Mouse (Mus musculus) testis, adult 2 months (tissue): ENCODE data around the gene Krt76. TPM values are rescaled to one million over a fixed set of nuclear protein-coding genes. Genes with fewer than 3 reads are reported as not detected.

Experiments used
- H3K27ac ChIP-seq: fragments of 200-500 bp; 2 replicates; pipeline ENCODE4 v1.5.1; 2012; ENCODE audit warnings: low read depth, low read length; ENCODE audit not compliant: control insufficient read depth, insufficient read depth
- H3K27me3 ChIP-seq: fragments of 200-500 bp; 2 replicates; pipeline ENCODE4 v1.6.1; 2012; ENCODE audit warnings: mild to moderate bottlenecking, low read length, moderate library complexity; ENCODE audit not compliant: control insufficient read depth, insufficient read depth
- H3K36me3 ChIP-seq: fragments of 200-500 bp; 2 replicates; pipeline ENCODE4 v1.6.1; 2012; ENCODE audit warnings: mild to moderate bottlenecking, low read length; ENCODE audit not compliant: control insufficient read depth, insufficient read depth
- H3K4me1 ChIP-seq: fragments of 200-500 bp; 2 replicates; pipeline ENCODE4 v1.6.1; 2012; ENCODE audit warnings: low read length; ENCODE audit not compliant: control insufficient read depth, insufficient read depth
- H3K4me3 ChIP-seq: fragments of 200-500 bp; 2 replicates; pipeline ENCODE4 v1.5.1; 2012; ENCODE audit warnings: low read depth, mild to moderate bottlenecking, low read length, moderate library complexity, mixed read lengths; ENCODE audit not compliant: control insufficient read depth
- CTCF ChIP-seq: fragments of 200-500 bp; IDR thresholded peaks from 2 replicates; pipeline ENCODE4 v1.5.1; 2012; ENCODE audit warnings: low read depth, mild to moderate bottlenecking, inconsistent platforms, low read length, moderate library complexity; ENCODE audit not compliant: control insufficient read depth, insufficient read depth, insufficient replicate concordance
- POLR2A ChIP-seq: fragments of 200-500 bp; IDR thresholded peaks from 2 replicates; pipeline ENCODE4 v1.6.1; 2012; ENCODE audit warnings: low read depth, mild to moderate bottlenecking, inconsistent platforms, low read length, moderate library complexity; ENCODE audit not compliant: control insufficient read depth
- polyA plus RNA-seq: library from polyadenylated mRNA; depleted of rRNA; stranded (reverse); fragments of >200 nt; gene quantifications from 2 replicates; pipeline ENCODE4 v1.2.3, GENCODE M21; 2012

Gene Krt76
- polyA plus RNA-seq, 1 experiment = 0.20 TPM

GRCm38 (mm10) chr15:101927340-101928080 lies 34.8 kb upstream of the Krt76 start:
- Histone ChIP-seq H3K4me3 (no peak overlapping the region), H3K4me1 (peaks cover 6% of the 10 kb centered on the region), H3K36me3 (no peaks in the 10 kb centered on the region), H3K27me3 (no peaks in the 10 kb centered on the region), H3K27ac (no peak overlapping the region)
- no peak for TF ChIP-seq CTCF
- no peak for TF ChIP-seq POLR2A

- H3K27ac ChIP-seq = no peak overlapping the region
- H3K4me3 ChIP-seq = no peak overlapping the region
- H3K27me3 ChIP-seq = no peaks in the 10 kb centered on the region
- TF ChIP-seq POLR2A (no peak), CTCF (no peak)
- H3K4me1 ChIP-seq = peaks cover 6% of the 10 kb centered on the region
- no peaks in the 10 kb centered on the region for H3K36me3 ChIP-seq
Observed at GRCm38 (mm10) chr15:101925041-101925440, 32.3 kb upstream of the Krt76 start.

- Histone ChIP-seq H3K27me3 (no peaks in the 10 kb centered on the region), H3K4me3 (no peak within 1 kb of the TSS), H3K36me3 (no peaks in the 10 kb centered on the region), H3K4me1 (peaks cover 6% of the 10 kb centered on the region), H3K27ac (no peak within 1 kb of the TSS)
- TF ChIP-seq CTCF (no peak), POLR2A (no peak)
Observed at GRCm38 (mm10) chr15:101924635-101925034, 31.9 kb upstream of the Krt76 start, which contains the start of gene Krt4. Krt4 (minus strand) TSS chr15:101924735.

- TF ChIP-seq POLR2A (no peak), CTCF (no peak)
- Histone ChIP-seq H3K4me3 (no peak overlapping the region), H3K27ac (no peak overlapping the region), H3K4me1 (peaks cover 4% of the 10 kb centered on the region; the same call in 1 of the 2 replicates), H3K36me3 (no peaks in the 10 kb centered on the region), H3K27me3 (no peaks in the 10 kb centered on the region)
Observed at GRCm38 (mm10) chr15:101922296-101922695, 29.6 kb upstream of the Krt76 start.

- no peaks in the 10 kb centered on the region for H3K27me3 ChIP-seq
- no peaks in the 10 kb centered on the region for H3K36me3 ChIP-seq
- TF ChIP-seq POLR2A = no peak
- TF ChIP-seq CTCF = no peak
Observed at GRCm38 (mm10) chr15:101916072-101916471, 23.4 kb upstream of the Krt76 start.

GRCm38 (mm10) chr15:101904849-101905248 lies 12.1 kb upstream of the Krt76 start:
- no peak overlapping the region for H3K4me3 ChIP-seq
- no peak overlapping the region for H3K27ac ChIP-seq
- TF ChIP-seq CTCF = no peak
- no peak for TF ChIP-seq POLR2A

More at GRCm38 (mm10) chr15:101916072-101916471, 23.4 kb upstream of the Krt76 start:
- H3K4me3 ChIP-seq = no peak overlapping the region
- H3K4me1 ChIP-seq = no peaks in the 10 kb centered on the region
- no peak overlapping the region for H3K27ac ChIP-seq

GRCm38 (mm10) chr15:101902171-101903149 lies 9.7 kb upstream of the Krt76 start:
- no peaks in the 10 kb centered on the region for H3K4me1 ChIP-seq
- H3K36me3 ChIP-seq = no peaks in the 10 kb centered on the region
- no peaks in the 10 kb centered on the region for H3K27me3 ChIP-seq
- H3K27ac ChIP-seq = no peak overlapping the region
- no peak for TF ChIP-seq POLR2A
- TF ChIP-seq CTCF = no peak
- no peak overlapping the region for H3K4me3 ChIP-seq

More at GRCm38 (mm10) chr15:101904849-101905248, 12.1 kb upstream of the Krt76 start:
- Histone ChIP-seq H3K36me3 (no peaks in the 10 kb centered on the region), H3K27me3 (no peaks in the 10 kb centered on the region), H3K4me1 (no peaks in the 10 kb centered on the region)
